Mouse (Mus musculus) subcutaneous adipose tissue, adult 2 months (tissue): ENCODE data around the gene Gm10073. TPM values are rescaled to one million over a fixed set of nuclear protein-coding genes. Genes with fewer than 3 reads are reported as not detected.

Source experiments
- polyA plus RNA-seq: library from polyadenylated mRNA; depleted of rRNA; stranded (reverse); fragments of >200 nt; gene quantifications from 2 replicates; pipeline ENCODE4 v1.2.3, GENCODE M21; 2012; ENCODE audit warnings: low replicate concordance; rRNA removed

The Gm10073 gene
- polyA plus RNA-seq, result 79.3 and 122 TPM in 2 replicates

DNA sequence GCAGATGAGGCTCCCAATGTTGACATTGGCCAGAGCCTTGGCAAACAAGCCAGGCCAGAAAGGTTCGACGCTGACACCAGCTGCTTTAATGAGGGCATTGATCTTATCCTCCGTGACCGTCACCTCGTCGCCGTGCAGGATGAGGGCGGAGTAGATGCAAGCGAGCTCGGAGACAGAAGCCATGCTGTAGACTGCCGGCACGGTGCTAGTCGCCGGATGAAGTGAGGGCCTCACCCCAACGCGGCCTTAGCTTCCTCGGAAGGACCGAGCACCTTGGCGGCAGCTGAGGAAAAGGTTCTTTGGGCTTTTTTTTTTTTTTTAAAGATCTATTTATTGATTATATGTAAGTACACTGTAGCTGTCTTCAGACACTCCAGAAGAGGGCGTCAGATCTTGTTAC is at the start of gene Gm10073:
TSS of gene Gm10073 (minus strand) at position 294 of the 400 bp plus-strand sequence.

DNA sequence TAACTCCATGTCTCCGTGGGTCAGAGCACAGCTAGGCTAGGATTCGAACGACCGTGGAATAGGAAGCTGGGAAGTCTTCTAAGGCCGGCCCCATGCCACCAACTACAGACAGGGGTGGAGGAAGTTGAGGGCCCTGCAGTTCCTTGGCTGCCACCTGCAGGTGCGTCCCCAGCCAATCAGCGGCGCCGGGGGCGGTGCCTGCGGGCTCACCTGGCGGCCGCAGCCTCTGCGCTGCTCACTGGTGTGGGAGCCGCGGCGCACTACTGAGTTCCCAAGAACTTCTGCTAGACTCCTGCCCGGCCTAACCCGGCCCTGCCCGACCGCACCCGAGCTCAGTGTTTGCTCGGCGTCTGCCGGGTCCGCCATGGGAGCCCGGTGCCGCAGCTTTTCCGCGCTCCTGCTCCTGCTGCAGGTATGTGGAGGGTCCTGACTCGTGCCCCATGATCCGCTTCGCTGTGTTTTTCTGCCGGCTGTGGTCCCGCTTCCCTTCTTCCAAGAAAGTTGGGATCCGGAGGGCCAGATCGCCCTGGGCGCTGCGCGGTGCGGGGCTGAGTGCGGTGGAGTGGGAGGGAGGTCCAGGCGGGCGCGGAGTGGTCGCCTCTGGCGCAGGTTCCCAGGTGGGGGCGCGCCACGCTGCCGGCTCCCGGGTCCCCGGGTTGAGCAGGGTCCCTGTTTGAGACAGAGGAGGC is 30.0 kb upstream of the Gm10073 start, which contains the start of gene Cdh1:
TSS of gene Cdh1 (plus strand) at position 221 of the 689 bp plus-strand sequence.

Other genes starting within 250 kb of the Gm10073 start
- gene Smpd3, start 235.5 kb downstream of the Gm10073 start, polyA plus RNA-seq, result 5.2 and 7.8 TPM in 2 replicates
- gene Zfp90, start 158.1 kb downstream of the Gm10073 start, polyA plus RNA-seq, result 3.6 and 6.5 TPM in 2 replicates
- gene 6030452D12Rik, start 72.9 kb downstream of the Gm10073 start, polyA plus RNA-seq, result not detected in 2 replicates
- gene Cdh3, start 62.6 kb downstream of the Gm10073 start, polyA plus RNA-seq, result 1.1 and 9.5 TPM in 2 replicates
- 0.16 and 71.7 TPM in 2 replicates for gene Cdh1, start 29.9 kb upstream of the Gm10073 start, polyA plus RNA-seq
- 6.8 and 8.0 TPM in 2 replicates for gene Tango6, start 109.6 kb upstream of the Gm10073 start, polyA plus RNA-seq